Mouse (Mus musculus) CH12F3 (cell line): ENCODE results near the gene Qk.

ENCODE experiments used
- in situ Hi-C: fragments of 300-500 bp; cut with MboI; formaldehyde crosslinking; loops from 2 replicates; pipeline ENCODE4 v1.14.3; 2020; ENCODE audit warnings: low sequenced_read_pairs

The Qk gene

DNA sequence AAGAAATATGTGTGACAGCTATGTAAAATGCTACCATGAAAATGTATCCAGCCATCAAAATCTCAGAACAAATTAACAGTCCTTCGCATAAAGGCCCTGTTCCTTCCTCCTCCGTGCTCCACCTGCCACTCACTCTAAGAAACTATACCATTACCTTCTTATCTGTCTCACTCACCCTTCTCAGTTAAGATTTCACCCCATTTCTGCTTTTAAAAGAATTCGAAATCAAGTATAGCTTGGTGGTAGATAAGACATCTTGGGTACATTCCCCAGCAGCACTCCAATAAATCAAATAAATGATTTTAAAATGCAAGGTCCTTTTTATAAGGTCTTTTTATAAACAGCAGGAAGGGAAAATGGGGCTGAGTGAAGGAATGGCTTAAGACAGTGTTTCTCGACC, 53.4 kb downstream of the Qk start:
- in situ Hi-C loops = no loop called here

DNA sequence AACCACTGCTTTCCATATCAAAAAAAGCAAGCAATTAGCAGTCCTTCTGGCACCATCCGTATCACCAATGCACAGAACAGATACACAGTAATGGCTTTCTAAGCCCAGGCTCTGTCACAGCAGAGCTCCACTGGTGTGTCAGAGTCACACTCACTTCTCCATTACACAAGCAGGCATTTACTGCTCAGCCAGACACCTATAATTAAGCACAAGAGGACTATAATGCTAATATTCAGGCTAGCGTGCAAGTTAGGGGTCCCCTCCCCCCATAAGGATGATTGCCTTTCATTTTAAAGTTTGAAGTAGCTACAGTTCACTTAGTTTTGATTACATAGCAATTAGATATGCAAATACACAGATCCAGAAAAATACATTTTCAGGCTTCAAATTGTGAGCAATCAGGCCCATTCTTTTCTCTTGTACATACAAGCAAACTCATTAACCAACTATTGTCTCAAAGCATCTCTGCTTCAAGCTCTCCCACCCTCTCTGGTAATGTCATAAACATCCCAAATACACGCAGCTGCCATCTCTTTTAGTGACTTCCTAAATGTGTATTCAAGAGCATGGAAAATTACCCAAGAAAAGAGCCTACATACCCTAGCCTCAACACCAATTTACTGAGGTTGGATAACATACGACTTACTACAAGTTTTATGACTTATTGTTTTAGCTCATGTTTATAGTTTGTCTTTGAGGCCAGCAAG, 68.2 kb downstream of the Qk start:
- in situ Hi-C loops = no loop called here

DNA sequence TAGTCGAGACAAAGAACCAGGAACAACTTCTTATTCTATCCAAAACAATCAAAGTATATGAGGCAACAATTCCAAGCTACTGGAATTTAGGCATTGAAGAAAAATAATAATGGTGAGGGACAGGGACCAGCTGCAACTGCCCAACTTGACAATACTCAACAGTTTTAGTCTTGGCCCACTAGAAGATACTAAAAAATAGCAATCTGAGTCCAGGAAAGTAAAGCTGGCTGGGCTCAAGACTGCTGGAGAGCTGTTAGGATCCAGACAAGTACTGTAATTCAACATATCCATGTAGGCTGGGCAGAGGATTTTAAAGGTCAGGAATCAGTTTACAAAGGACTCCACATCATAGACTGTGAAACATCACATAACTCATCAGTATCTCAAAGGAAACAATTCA, 79.6 kb downstream of the Qk start:
- in situ Hi-C loops = no loop called here

GRCm38 (mm10) chr17:10236595-10236994, 83.1 kb downstream of the Qk start:
- in situ Hi-C loops = no loop called here

DNA sequence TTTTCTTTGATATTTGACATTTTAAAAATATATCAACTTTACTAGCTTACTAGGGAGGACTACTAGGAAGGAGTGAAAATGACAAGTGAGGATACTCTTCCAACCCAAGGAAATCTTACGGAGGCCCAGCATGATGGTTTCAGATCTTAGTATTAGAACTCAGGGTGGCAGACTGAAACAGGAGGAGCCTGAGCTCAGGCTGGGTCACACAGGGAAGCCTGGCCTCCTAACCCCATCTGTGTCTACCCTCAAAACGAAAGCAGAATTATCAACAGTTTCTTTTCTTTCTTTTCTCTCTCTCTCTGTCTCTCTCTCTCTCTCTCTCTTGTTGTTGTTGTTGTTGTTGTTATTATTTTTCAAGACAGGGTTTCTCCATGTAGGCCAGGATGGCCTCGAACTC, 87.2 kb downstream of the Qk start:
- in situ Hi-C loops = no loop called here

DNA sequence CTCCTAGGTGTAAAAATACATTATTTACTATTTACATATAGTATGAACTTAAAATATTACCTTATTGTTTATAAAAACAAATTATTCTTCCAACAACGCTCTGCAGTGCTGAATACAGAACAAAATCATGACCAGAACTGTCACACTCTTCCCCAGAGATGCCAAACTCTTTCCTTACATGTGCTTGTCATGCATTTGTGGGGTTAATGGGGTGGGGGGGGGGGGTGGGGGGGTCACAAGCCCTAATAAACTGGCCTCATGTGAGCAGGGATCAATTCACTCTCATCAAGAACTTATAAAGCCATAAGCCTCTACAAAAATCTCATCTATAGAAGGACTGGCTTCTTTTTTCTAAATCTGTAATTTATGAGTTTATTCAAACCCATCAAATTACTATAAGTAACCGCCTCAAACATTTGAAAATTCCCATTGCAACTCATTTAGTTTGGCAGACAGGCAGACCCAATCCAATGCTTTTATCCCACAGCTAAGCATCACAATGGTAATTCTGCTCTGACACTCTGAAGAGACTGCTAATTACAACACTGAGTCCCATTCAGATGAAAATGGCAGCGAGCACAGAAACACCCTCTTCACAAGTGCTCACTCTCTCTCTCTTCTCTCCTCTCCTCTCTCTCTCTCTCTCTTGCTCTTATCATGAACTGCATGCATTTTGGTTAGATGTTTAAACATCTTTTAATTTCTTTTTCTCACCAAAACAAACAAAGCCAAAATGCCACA, 91.7 kb downstream of the Qk start:
- in situ Hi-C loops = no loop called here

GRCm38 (mm10) chr17:10216164-10216563, 103.5 kb downstream of the Qk start:
- in situ Hi-C loops = no loop called here

- in situ Hi-C loops = no loop called here
Measured at GRCm38 (mm10) chr17:10209154-10209777, 110.4 kb downstream of the Qk start.

DNA sequence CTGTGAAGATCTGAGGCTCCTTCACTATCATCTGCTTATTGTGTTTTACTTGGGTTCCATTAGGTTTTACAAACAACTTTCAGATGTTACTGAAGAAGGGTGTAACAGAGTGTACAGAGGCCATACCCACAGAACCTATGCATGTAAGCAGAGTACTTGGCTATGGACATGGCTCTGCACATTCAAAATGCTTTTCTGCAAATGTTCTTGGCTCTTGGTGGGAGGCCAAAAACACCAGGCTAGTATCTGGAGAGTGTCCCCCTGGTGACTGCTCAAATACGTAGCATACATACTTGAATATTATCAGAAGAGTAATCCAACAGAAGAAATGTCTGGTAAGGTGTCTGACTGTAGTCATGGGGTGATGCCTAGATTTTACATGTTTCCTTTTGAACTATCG, 121.0 kb downstream of the Qk start:
- in situ Hi-C loops = no loop called here

- in situ Hi-C loops = no loop called here
Measured at GRCm38 (mm10) chr17:10198231-10198630, 121.4 kb downstream of the Qk start.

DNA sequence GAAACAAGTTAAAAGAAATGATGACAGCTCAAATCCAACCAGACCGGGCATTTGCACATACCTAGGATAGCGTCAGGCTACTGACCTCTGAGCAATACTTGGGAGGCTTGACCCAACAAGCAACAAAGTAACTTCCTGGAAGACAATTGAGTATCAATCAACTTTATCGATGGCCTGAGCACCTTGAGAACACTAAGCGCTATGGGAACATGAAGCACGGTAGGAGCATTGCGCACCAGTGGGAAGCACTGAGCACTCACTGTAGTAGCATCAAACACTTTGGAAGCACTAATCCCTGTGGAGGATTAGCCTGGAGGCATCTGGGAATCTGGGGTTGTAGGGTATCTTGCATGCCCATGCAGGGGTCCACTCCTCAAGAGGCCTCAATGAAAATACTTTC, 124.0 kb downstream of the Qk start:
- in situ Hi-C loops = no loop called here

DNA sequence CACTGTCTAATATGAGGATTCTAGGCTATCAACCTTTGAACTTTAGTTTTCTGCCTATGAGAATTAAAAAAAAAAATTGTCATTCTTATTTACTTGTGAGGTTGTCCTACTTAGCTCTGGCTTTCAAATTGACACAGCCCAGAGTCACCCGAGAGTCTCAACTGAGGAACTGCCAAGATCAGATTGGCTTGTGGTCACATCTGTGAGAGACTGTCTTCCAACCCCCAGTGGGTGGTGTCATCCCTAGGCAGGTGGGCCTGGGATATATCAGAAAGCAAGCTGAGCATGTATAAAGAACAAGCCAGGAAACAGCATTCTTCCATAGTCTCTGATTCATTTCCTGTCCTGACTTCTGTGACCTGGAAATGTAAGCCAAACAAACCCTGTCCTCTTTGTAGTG, 128.8 kb downstream of the Qk start:
- in situ Hi-C loops = no loop called here

DNA sequence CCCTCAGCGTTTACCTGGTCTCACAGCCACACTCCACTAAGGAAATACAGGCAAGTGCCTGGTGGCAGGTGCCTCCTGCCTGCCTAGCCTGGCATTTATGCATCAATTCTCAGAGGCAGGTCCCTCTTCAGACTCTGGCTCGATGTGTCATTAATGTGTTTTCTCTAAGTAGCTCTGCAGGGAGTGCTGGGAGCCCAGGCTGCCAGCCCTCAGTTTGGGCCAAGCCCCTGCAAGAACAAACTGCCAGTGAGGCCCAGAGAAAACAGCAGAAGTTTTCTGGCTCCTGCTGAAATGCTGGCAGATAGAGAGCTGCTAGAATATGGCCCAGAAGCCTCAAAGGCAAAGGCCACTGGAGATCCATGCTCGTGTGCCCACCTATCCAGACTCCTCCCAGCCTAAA, 131.2 kb downstream of the Qk start:
- in situ Hi-C loops = no loop called here

GRCm38 (mm10) chr17:10187431-10188020, 132.1 kb downstream of the Qk start:
- in situ Hi-C loops = no loop called here

DNA sequence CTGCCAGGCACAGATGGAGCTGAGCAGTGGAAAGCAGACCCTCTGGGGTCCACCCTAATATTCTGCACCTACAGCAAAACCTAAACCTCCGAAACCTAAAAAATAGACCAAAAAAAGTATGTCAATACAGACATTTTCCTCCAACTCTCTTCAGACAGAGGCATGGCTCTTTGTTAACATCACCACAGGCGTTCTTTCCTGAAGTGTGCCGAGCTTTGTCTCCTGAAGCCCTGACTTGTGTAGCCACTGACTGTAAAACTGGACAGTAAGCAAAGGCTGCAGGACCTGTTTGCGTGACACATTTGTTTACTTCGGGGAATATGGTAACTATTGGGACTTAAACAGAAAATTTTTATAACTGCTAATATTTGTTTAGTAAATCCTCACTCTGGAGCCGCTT, 137.9 kb downstream of the Qk start:
- in situ Hi-C loops = no loop called here

DNA sequence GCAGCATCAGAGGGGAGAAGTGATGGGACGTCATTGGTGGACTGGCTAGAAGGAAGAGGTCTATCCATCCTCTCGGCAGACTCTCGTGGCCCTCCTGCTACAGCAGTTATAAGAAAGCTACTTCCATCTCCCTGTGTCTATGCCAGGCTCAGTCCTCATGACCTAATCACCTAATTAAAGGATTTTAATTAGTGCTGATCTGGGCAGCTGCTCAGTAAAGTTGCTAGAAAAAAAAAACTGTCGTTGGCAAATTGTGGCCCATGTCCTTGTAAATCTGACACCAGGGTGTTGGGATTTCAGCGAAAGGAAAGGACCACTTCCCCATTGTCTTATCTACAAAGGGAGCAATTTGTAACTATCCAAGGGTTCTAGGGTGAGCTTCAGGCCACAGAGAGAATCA, 142.6 kb downstream of the Qk start:
- in situ Hi-C loops = no loop called here

- in situ Hi-C loops = no loop called here
Measured at GRCm38 (mm10) chr17:10161258-10161657, 158.4 kb downstream of the Qk start.

DNA sequence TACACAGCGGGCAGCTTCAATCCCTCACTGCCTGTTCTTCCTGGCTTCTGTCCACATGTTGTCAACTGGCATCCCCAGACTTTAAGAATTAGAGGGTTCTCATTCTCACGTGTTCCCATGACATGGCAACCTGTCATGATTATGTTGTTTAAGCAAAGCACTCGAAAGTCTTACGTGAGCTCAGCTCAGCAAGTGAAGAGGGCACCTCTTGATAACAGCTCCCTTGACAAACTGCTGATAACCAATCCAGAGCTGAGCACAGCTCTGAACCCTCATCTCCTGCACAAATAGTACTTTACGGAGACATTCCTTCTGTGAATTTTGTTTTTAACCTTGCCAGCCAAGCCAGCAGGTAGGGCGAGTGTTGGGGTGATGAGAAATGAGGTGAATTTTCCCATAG, 159.2 kb downstream of the Qk start:
- in situ Hi-C loops = no loop called here

- in situ Hi-C loops = no loop called here
Measured at GRCm38 (mm10) chr17:10152808-10153413, 166.7 kb downstream of the Qk start.
